Mouse (Mus musculus) liver, embryonic 14.5 days (tissue): ENCODE results near the gene Prom2. TPM values are rescaled to one million over a fixed set of nuclear protein-coding genes. Genes with fewer than 3 reads are reported as not detected.

Experiments used
- ATAC-seq: fragments of 200-750 bp; cut with Nextera tagmentation; 2 replicates; pipeline ENCODE4 v1.8.0; 2017; ENCODE audit warnings: moderate number of reproducible peaks, mild to moderate bottlenecking, moderate library complexity; ENCODE audit not compliant: insufficient read depth
- DNase-seq, 3 experiments: peaks; one replicate each; pipeline ENCODE4 v3.0.0-alpha.2; 2012 to 2013; ENCODE audit warnings: low read depth in 3 of 3, low spot score in 3 of 3
- H3K27ac ChIP-seq: fragments of 300-500 bp; sonication (generic); 2 replicates; pipeline ENCODE4 v1.5.1; 2014; ENCODE audit warnings: moderate library complexity, mild to moderate bottlenecking, control low read depth, inconsistent platforms
- H3K27me3 ChIP-seq: fragments of 300-500 bp; sonication (generic); 2 replicates; pipeline ENCODE4 v1.6.1; 2014; ENCODE audit warnings: mild to moderate bottlenecking, low read length, moderate library complexity; ENCODE audit not compliant: control insufficient read depth, insufficient read depth
- H3K36me3 ChIP-seq: fragments of 300-500 bp; sonication (generic); replicated peaks from 2 replicates; pipeline ENCODE4 v1.6.1; 2014; ENCODE audit warnings: low read depth; ENCODE audit not compliant: control insufficient read depth, insufficient read depth
- H3K4me1 ChIP-seq, 2 experiments: fragments of 200-500 bp in 1 of 2; fragments of 300-500 bp in 1 of 2; sonication (generic) in 1 of 2; replicated peaks; 2 replicates each; pipeline ENCODE4 v1.6.1; 2012 to 2014; ENCODE audit warnings: antibody characterized with exemption in 1 of 2, inconsistent platforms in 1 of 2, low read length in 1 of 2; ENCODE audit not compliant: control insufficient read depth in 2 of 2, insufficient read depth in 2 of 2
- H3K4me2 ChIP-seq: fragments of 300-500 bp; sonication (generic); 2 replicates; pipeline ENCODE4 v1.6.1; 2014; ENCODE audit warnings: low read depth, mild to moderate bottlenecking, control low read depth, moderate library complexity
- H3K4me3 ChIP-seq, 2 experiments: fragments of 200-500 bp in 1 of 2; fragments of 300-500 bp in 1 of 2; sonication (generic) in 1 of 2; 2 replicates each; pipeline ENCODE4 v1.5.1; 2012 to 2014; ENCODE audit warnings: low read depth in 2 of 2, low read length in 2 of 2, mild to moderate bottlenecking in 2 of 2, control low read depth in 1 of 2, inconsistent platforms in 1 of 2, moderate library complexity in 1 of 2; ENCODE audit not compliant: insufficient read depth in 1 of 2
- H3K9ac ChIP-seq: fragments of 300-500 bp; sonication (generic); replicated peaks from 2 replicates; pipeline ENCODE4 v1.6.1; 2014; ENCODE audit warnings: mild to moderate bottlenecking, control low read depth, moderate library complexity
- H3K9me3 ChIP-seq: fragments of 300-500 bp; sonication (generic); 2 replicates; pipeline ENCODE4 v1.6.1; 2016; ENCODE audit warnings: low read length, mixed read lengths; ENCODE audit not compliant: control insufficient read depth
- CTCF ChIP-seq: IDR thresholded peaks from 2 replicates; pipeline ENCODE4 v1.5.1; 2016; ENCODE audit warnings: antibody characterized with exemption, low read depth, control low read depth
- EP300 ChIP-seq: IDR thresholded peaks from 2 replicates; pipeline ENCODE4 v1.6.1; 2016; ENCODE audit warnings: antibody characterized with exemption, low read depth
- WGBS: fragments of 180-500 bp; shearing (Covaris S2); extraction: QIAGEN DNeasy Blood & Tissue Kit; methylation state at CpG from one replicate; pipeline ENCODE4 v1.1.7; 2014; ENCODE audit not compliant: insufficient replicate concordance; 5-methylcytosine and 5-hydroxymethylcytosine counted together
- polyA plus RNA-seq, 2 experiments: library from polyadenylated mRNA; depleted of rRNA in 1 of 2; stranded (reverse) in 1 of 2; unstranded in 1 of 2; fragments of >200 nt; fragmentation: Nextera tagmentation in 1 of 2; extraction: Ambion mirVana in 1 of 2; gene quantifications; 2 replicates each; pipeline versions ENCODE4 v1.2.1 to v1.2.3; 2012 to 2014

The Prom2 gene
- polyA plus RNA-seq, 2 experiments: not detected

- Histone ChIP-seq H3K4me1 (no peaks in the 10 kb centered on the region), H3K9me3 (no peaks in the 10 kb centered on the region), H3K4me2 (no peak overlapping the region), H3K4me3 (no peak overlapping the region), H3K9ac (no peak overlapping the region), H3K36me3 (no peaks in the 10 kb centered on the region), H3K27ac (no peak overlapping the region), H3K27me3 (peaks cover 33% of the 10 kb centered on the region)
- DNase-seq (no peak), ATAC-seq (no peak)
- TF ChIP-seq CTCF (peak; percentile 62), EP300 (no peak)
- 19% methylated on average over 4 of the region's 4 CpGs for WGBS
Measured at GRCm38 (mm10) chr2:127539494-127539893, 1.8 kb downstream of the Prom2 start.

GRCm38 (mm10) chr2:127537548-127537947, 3.7 kb downstream of the Prom2 start:
- H3K9me3 ChIP-seq: no peaks in the 10 kb centered on the region
- peaks cover 31% of the 10 kb centered on the region for H3K27me3 ChIP-seq
- H3K4me1 ChIP-seq: no peaks in the 10 kb centered on the region
- no peak overlapping the region for H3K4me3 ChIP-seq
- no peak overlapping the region for H3K9ac ChIP-seq
- TF ChIP-seq CTCF (no peak), EP300 (no peak)
- no peak overlapping the region for H3K27ac ChIP-seq
- 35% methylated on average over 3 of the region's 3 CpGs for WGBS
- ATAC-seq: no peak
- DNase-seq: no peak
- no peak overlapping the region for H3K4me2 ChIP-seq
- H3K36me3 ChIP-seq: no peaks in the 10 kb centered on the region

DNA sequence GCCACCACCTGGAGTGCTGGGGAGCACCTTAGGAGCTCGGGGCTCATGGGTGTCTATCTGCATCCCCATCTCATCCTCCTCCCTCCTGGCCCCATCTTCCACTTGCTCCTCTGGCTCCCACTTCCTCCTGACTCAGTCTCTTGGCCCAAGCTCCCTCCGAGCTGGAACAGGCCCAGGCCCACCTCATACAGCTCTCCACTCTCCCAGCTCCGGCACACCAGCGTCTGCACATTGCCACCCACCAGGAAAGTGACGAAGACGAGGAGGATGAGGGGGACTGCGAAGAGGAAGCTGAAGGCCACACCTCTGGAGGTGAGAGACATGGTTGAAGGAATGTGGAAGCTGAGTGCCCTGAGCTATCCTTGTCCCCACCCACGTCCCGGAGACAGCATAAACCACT, 5.9 kb downstream of the Prom2 start:
- Histone ChIP-seq H3K27ac (no peak overlapping the region), H3K4me1 (no peaks in the 10 kb centered on the region), H3K9me3 (no peaks in the 10 kb centered on the region), H3K4me3 (no peak overlapping the region), H3K27me3 (peaks cover 11% of the 10 kb centered on the region), H3K9ac (no peak overlapping the region), H3K4me2 (no peak overlapping the region), H3K36me3 (no peaks in the 10 kb centered on the region)
- WGBS: 53% methylated on average over 9 of the region's 9 CpGs
- TF ChIP-seq CTCF: no peak
- no peak for TF ChIP-seq EP300
- DNase-seq: no peak
- no peak for ATAC-seq

DNA sequence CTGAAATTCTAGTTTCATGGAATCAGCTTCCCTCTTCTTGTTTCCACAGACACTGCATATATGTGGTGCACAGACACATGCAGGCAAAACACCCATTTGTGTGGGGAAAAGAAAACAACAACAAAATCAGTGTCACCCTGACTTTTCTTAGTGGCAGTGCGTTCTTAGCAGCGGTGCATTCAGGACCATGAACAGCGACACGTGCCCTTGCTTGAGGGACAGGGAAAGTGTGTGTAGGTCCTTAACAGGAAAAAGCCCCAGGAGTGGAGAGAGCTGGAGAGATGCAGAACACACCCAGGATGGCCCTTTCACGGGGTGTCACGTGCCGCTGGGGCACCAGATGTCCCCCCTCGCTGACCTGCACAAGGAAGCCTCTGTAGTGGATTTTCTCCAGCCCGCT, 8.9 kb downstream of the Prom2 start:
- ATAC-seq (no peak), DNase-seq (no peak)
- Histone ChIP-seq H3K4me1 (no peaks in the 10 kb centered on the region), H3K4me2 (no peak overlapping the region), H3K36me3 (no peaks in the 10 kb centered on the region), H3K27me3 (no peaks in the 10 kb centered on the region), H3K9me3 (no peaks in the 10 kb centered on the region), H3K27ac (no peak overlapping the region), H3K9ac (no peak overlapping the region), H3K4me3 (no peak overlapping the region)
- no peak for TF ChIP-seq EP300
- no peak for TF ChIP-seq CTCF
- WGBS: 10% methylated on average over 9 of the region's 9 CpGs

- no peak for DNase-seq
- WGBS: 43% methylated on average over 2 of the region's 2 CpGs
- TF ChIP-seq EP300 (no peak), CTCF (no peak)
- no peak for ATAC-seq
- no peak overlapping the region for H3K4me3 ChIP-seq
- no peak overlapping the region for H3K9ac ChIP-seq
- H3K9me3 ChIP-seq: no peaks in the 10 kb centered on the region
- no peaks in the 10 kb centered on the region for H3K27me3 ChIP-seq
- no peaks in the 10 kb centered on the region for H3K36me3 ChIP-seq
- no peaks in the 10 kb centered on the region for H3K4me1 ChIP-seq
- no peak overlapping the region for H3K27ac ChIP-seq
- H3K4me2 ChIP-seq: no peak overlapping the region
Measured at GRCm38 (mm10) chr2:127531592-127531991, 9.7 kb downstream of the Prom2 start.
